Mouse (Mus musculus): Measurements from ENCODE around the gene Nxpe3. TPM values are rescaled to one million over a fixed set of nuclear protein-coding genes. Genes with fewer than 3 reads are reported as not detected.
"Not testable (repeated sequence)": the region's sequence is repeated elsewhere in the genome, so short reads cannot be mapped to it uniquely, and the experiment has no call there.

The Nxpe3 gene
- total RNA-seq, 1 experiment from 2014 or later, result 2.0 TPM

GRCm38 (mm10) chr16:55837653-55838052 is 57.4 kb downstream of the Nxpe3 start:
- not testable (repeated sequence) for DNase-seq

GRCm38 (mm10) chr16:55837168-55837567 is 57.9 kb downstream of the Nxpe3 start:
- no peak for DNase-seq

DNA sequence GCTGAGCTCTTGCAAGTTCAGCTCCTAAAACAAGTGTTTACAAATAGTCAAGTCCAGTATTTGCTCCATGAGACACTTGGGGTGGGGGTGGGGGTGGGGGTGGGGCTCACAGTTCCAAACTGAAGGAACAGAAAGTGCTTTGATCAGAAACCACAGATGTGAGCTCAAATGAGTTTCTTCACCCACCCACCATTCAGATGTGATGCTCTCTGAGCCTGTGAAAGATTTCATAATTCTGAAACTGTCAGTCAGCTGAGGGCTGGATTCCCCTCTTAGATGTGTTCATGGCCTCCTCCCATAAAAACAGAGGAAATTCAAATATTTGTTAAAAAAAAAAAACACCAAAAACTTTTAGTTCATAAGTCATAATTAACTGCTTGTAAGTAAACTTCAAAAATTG is 59.3 kb downstream of the Nxpe3 start:
- no peak for DNase-seq

GRCm38 (mm10) chr16:55832617-55833016 is 62.5 kb downstream of the Nxpe3 start:
- no peak for DNase-seq

DNA sequence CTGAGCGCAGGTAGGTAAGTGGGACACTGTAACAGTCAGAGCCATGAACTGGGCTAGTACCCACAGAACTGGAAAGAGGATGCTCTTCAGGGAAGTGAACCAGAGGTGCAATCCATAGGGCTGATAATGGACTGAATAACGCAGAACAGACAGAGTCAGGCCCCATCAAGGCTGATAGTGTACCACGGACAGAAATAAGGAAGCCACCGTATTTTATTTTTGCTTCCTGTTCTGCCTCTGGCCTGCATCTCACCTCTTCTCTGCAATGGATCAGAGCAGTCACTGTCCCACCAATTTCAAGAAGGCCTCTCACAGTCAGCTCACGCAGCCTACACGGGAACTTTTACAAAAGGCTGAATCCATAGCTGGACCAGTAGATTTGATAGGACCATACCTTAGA is 63.0 kb downstream of the Nxpe3 start:
- DNase-seq, result no peak

GRCm38 (mm10) chr16:55831451-55831850 is 63.6 kb downstream of the Nxpe3 start:
- DNase-seq, result no peak

DNA sequence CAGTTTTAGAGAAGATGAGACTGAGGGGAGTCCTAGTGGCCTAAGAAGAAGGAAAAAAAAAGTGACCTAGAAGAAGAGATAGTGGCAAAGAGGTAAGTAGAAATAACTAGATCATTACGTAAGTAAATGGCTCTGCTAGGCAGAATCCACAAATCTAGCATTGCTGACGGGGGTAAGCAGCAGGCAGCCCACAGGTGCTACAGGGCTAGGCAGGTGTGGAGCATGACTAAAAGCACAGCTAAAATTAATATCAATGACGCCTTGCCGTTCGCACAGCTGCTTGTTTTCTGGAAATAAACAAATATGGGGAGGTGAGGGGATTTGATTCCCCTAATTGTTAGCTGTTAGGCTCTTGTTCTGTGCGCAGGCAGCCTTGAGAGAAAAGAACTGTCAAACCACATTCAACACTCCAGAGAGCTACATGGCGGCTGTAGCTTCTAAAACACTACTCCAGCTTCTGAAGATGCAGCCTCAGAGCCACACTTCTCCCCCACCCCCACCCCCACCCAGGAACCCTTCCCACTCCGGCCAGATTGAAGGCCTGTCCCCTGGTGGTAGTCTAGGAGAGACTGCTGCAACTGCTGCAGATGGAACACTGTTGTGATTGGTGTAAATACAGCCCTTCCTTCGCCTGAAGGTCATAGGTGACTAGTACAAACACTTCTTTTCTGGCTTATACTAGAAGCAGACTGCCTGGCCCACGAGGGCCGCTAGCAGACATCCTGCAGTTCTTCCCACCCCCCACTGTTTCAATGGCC is 71.5 kb downstream of the Nxpe3 start:
- DNase-seq, result no peak

- no peak for DNase-seq
These were observed 72.2 kb downstream of the Nxpe3 start for GRCm38 (mm10) chr16:55822741-55823397.

- DNase-seq, result peak; percentile 95
These were observed 72.9 kb downstream of the Nxpe3 start for GRCm38 (mm10) chr16:55821997-55822740.

DNA sequence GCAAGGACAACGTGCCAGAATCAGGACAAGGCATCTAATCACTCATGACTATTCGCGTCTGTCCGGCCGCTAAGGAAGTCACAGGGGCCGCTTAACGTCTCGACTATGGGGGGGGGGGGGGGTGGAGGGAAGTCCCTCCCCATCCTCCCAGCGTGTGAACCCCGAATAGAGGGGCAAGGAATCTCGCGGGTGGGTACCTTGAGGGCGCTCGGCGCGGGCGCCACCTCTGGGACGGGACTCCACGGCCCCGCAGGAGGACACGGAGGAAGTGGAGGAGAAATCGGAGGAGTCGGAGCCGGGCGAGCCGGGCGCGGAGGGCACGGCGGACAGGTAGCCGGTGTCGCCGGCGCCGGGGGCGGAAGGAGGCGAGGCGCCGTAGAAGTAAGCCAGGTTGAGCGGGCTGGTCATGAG is 73.5 kb downstream of the Nxpe3 start:
- DNase-seq, result peak; percentile 26

DNA sequence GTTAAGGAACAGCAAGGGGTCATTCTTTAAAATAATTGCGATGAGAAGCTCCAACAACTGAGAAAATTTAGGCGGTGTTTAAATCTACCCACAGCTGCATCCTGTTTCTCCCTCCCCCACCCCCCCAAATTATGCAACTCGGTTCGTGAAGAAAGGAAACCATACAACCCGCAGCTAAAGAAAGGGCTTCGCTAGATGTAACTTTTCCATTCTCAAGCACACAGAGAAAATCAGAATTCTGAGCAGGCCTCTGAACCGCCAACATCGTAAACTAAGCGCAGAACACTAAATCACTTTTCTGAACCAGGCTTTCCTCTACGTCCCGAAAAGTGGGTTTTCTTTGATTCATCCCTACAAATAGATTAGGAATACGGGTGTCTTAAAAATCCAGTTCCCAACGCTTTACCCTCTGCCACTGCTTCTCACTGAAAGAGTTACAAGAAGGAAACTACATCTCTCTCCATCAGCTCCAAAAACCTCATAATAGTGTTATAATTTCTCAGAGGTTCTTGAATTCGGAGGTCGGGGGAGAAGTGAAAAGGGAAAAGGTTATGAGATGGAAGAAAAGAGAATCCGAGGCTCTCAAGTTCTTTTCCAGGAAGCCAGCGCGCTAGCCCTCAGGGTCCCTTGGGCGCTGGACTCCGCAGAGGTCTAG is 74.0 kb downstream of the Nxpe3 start:
- no peak for DNase-seq

GRCm38 (mm10) chr16:55820161-55820915 is 74.7 kb downstream of the Nxpe3 start:
- DNase-seq, result no peak

GRCm38 (mm10) chr16:55819186-55819861 is 75.8 kb downstream of the Nxpe3 start:
- peak; percentile 76 for DNase-seq

DNA sequence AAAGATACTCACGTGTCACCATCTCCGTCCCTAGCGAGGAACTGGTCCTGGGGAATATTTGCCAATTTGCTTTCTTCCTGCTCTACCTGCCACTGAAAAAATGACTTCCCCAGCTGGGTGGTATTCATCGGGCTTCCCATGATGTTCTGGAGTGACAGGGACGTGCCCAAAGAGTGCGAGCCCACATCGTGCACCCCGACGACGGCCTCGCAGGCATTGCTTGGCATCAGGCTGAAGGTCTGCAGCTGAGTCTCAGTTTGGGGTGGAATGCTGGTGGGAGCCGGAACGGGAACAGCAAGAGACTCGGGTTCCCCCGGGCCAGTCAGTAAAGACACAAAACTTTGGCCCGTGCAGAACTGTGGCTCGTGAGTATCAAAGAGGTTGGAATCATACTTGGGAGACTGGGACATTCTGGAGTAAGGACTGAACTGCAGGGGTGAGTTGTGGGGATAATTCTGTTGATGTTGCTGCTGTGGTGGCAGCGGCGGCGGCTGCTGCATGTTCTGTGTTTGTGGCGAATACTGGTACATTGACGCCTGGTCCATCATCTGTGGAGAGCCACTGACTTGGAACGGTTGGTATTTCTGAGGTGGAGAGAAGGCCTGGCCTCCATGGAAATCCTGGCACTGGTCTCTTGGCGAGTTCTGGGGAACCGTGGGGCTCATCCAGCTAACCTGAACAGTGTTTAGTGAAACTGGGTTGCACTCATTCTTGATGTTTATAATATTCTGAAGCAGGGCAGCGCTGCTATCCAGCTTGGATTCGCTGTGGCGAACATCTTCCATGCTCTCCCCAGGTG is 77.2 kb downstream of the Nxpe3 start:
- DNase-seq, result no peak

- DNase-seq, result no peak
These were observed 78.7 kb downstream of the Nxpe3 start for GRCm38 (mm10) chr16:55816202-55816941.

- no peak for DNase-seq
These were observed 79.6 kb downstream of the Nxpe3 start for GRCm38 (mm10) chr16:55815466-55815865.

- no peak for DNase-seq
These were observed 80.4 kb downstream of the Nxpe3 start for GRCm38 (mm10) chr16:55814686-55815085.

DNA sequence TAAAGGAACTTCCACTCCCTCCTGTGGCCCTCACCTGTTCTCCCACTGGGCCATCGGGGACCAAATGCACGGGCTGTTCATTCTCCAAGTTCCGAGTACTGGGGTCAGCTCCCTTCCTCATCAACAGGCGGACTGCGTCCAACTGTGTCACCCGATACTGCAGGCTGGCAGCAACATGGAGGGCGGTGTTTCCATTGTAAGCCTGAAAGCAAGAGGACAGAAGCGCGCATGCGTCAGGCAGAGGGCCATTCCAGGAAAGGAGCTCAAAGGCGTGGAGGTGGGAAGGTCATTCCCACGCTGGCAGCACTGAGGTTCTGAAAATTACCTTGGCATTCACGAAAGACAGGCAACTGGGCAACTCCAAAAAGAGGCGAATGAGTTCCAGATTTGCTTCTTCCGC is 81.2 kb downstream of the Nxpe3 start:
- no peak for DNase-seq

DNA sequence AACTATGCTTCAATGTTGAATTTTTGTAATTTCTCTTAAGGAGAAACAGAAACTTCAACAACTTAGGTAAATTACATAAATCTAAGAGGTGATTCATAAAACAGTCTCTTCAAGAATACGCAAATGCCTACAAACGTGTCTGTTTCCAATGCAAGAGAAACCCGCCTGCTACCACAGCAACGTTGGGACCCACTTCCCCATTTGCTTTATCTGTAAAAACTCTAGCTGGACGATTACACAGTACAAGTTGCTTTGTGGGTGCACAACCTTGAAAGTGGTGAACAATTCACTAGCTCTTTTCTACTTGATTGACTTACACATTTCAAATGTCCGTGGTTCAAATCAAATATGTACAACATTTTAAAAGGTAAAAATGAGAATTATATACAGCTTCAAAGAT is 83.3 kb downstream of the Nxpe3 start:
- DNase-seq, result no peak
